In genomic region chr5:73249341-73249740, GRCm38 (mm10) we compare ENCODE assay signal across 20 mouse cellular contexts.
"Had no signal": no experiment of that assay in that cellular context is flagged by ENCODE, and none has a peak within 500 bp of the region (broad histone marks: within the 10 kb centered on the region; RNA-seq: fewer than 3 reads in every experiment).

No protein-coding gene starts in this region.

- H3K27me3 ChIP-seq: limb, embryonic 12.5 days; limb, embryonic 15.5 days; neural tube, embryonic 12.5 days; neural tube, embryonic 15.5 days had no signal

- H3K4me2 ChIP-seq: limb, embryonic 12.5 days; limb, embryonic 15.5 days; liver, embryonic 11.5 days; midbrain, embryonic 11.5 days; neural tube, embryonic 12.5 days; neural tube, embryonic 15.5 days had no signal

- H3K4me3 ChIP-seq: limb, embryonic 12.5 days; limb, embryonic 15.5 days; neural tube, embryonic 12.5 days; neural tube, embryonic 15.5 days had no signal

- H3K9me3 ChIP-seq: limb, embryonic 12.5 days; limb, embryonic 15.5 days; neural tube, embryonic 12.5 days; neural tube, embryonic 15.5 days had no signal

- H3K9ac ChIP-seq: limb, embryonic 12.5 days; limb, embryonic 15.5 days; neural tube, embryonic 12.5 days; neural tube, embryonic 15.5 days had no signal

- H3K4me1 ChIP-seq: limb, embryonic 15.5 days had no signal

- H3K36me3 ChIP-seq: limb, embryonic 12.5 days; limb, embryonic 15.5 days; neural tube, embryonic 12.5 days; neural tube, embryonic 15.5 days had no signal

- DNase-seq: kidney, adult 9 months; kidney, postnatal 25 days; left cerebral cortex, postnatal 4 days; lung, adult 2 months; lung, postnatal 14 days; midbrain, embryonic 14.5 days; right cerebral cortex, adult 18-20 months; right cerebral cortex, postnatal 14 days; right cerebral cortex, postnatal 4 days; thymus, adult 2 months; thymus, postnatal 14 days; thymus, postnatal 4 days had no signal

- H3K27ac ChIP-seq: kidney, postnatal 0 days; limb, embryonic 12.5 days; limb, embryonic 15.5 days; neural tube, embryonic 12.5 days; neural tube, embryonic 15.5 days; stomach, postnatal 0 days had no signal
